Mouse (Mus musculus) neural tube, embryonic 13.5 days (tissue): Measurements from ENCODE around the gene Rnf167. TPM values are rescaled to one million over a fixed set of nuclear protein-coding genes. Genes with fewer than 3 reads are reported as not detected.

Source experiments
- ATAC-seq: fragments of 200-750 bp; cut with Nextera tagmentation; 2 replicates; pipeline ENCODE4 v1.8.0; 2017; ENCODE audit warnings: low read depth, mild to moderate bottlenecking, moderate TSS enrichment, moderate library complexity
- H3K27ac ChIP-seq: fragments of 300-500 bp; sonication (generic); replicated peaks from 2 replicates; pipeline ENCODE4 v1.5.1; 2015; ENCODE audit warnings: moderate library complexity, mild to moderate bottlenecking, inconsistent platforms
- H3K27me3 ChIP-seq: fragments of 300-500 bp; sonication (generic); 2 replicates; pipeline ENCODE4 v1.6.1; 2015; ENCODE audit warnings: mild to moderate bottlenecking, inconsistent platforms
- H3K36me3 ChIP-seq: fragments of 300-500 bp; sonication (generic); 2 replicates; pipeline ENCODE4 v1.6.1; 2015; ENCODE audit warnings: mild to moderate bottlenecking, inconsistent platforms
- H3K4me1 ChIP-seq: fragments of 300-500 bp; sonication (generic); replicated peaks from 2 replicates; pipeline ENCODE4 v1.6.1; 2015; ENCODE audit warnings: inconsistent platforms
- H3K4me2 ChIP-seq: fragments of 300-500 bp; sonication (generic); 2 replicates; pipeline ENCODE4 v1.6.1; 2015; ENCODE audit warnings: inconsistent platforms, mild to moderate bottlenecking, moderate library complexity
- H3K4me3 ChIP-seq: fragments of 300-500 bp; sonication (generic); 2 replicates; pipeline ENCODE4 v1.5.1; 2015; ENCODE audit warnings: mild to moderate bottlenecking, inconsistent platforms
- H3K9ac ChIP-seq: fragments of 300-500 bp; sonication (generic); 2 replicates; pipeline ENCODE4 v1.6.1; 2015; ENCODE audit warnings: moderate library complexity, mild to moderate bottlenecking, inconsistent platforms
- H3K9me3 ChIP-seq: fragments of 300-500 bp; sonication (generic); 2 replicates; pipeline ENCODE4 v1.6.1; 2016; ENCODE audit warnings: inconsistent platforms
- WGBS: fragments of 180-500 bp; shearing (Covaris S2); methylation state at CpG from one replicate; pipeline ENCODE4 v1.1.7; 2015; 5-methylcytosine and 5-hydroxymethylcytosine counted together
- polyA plus RNA-seq: library from polyadenylated mRNA; unstranded; fragments of >200 nt; fragmentation: Nextera tagmentation; extraction: Ambion mirVana; gene quantifications from 2 replicates; pipeline ENCODE4 v1.2.1, GENCODE M21; 2015

Rnf167 gene
- polyA plus RNA-seq, 1 experiment from 2014 or later: 106 TPM

- Histone ChIP-seq H3K4me2 (no peak overlapping the region), H3K36me3 (peaks cover 26% of the 10 kb centered on the region), H3K9ac (no peak overlapping the region), H3K9me3 (no peaks in the 10 kb centered on the region), H3K27ac (no peak overlapping the region), H3K27me3 (no peaks in the 10 kb centered on the region), H3K4me3 (no peak overlapping the region), H3K4me1 (peaks cover under 1% of the 10 kb centered on the region; the same call in 1 of the 2 replicates)
- no peak for ATAC-seq
- 89% methylated on average over 8 of the region's 8 CpGs for WGBS
These were observed 7.1 kb upstream of the Rnf167 start for GRCm38 (mm10) chr11:70639976-70640375.

GRCm38 (mm10) chr11:70641241-70641640, 5.8 kb upstream of the Rnf167 start:
- ATAC-seq: no peak
- no peak overlapping the region for H3K9ac ChIP-seq
- peaks cover 34% of the 10 kb centered on the region for H3K36me3 ChIP-seq
- peaks cover 13% of the 10 kb centered on the region for H3K4me1 ChIP-seq
- H3K27me3 ChIP-seq: no peaks in the 10 kb centered on the region
- H3K9me3 ChIP-seq: no peaks in the 10 kb centered on the region
- WGBS: 85% methylated on average over 7 of the region's 7 CpGs
- no peak overlapping the region for H3K4me2 ChIP-seq
- H3K27ac ChIP-seq: no peak overlapping the region
- H3K4me3 ChIP-seq: no peak overlapping the region

GRCm38 (mm10) chr11:70643051-70643450, 4.0 kb upstream of the Rnf167 start:
- H3K4me1 ChIP-seq: peaks cover 21% of the 10 kb centered on the region
- H3K27me3 ChIP-seq: no peaks in the 10 kb centered on the region
- 90% methylated on average over 6 of the region's 6 CpGs for WGBS
- no peak overlapping the region for H3K9ac ChIP-seq
- H3K9me3 ChIP-seq: no peaks in the 10 kb centered on the region
- H3K4me2 ChIP-seq: no peak overlapping the region
- H3K27ac ChIP-seq: no peak overlapping the region
- H3K36me3 ChIP-seq: peaks cover 34% of the 10 kb centered on the region
- no peak for ATAC-seq
- no peak overlapping the region for H3K4me3 ChIP-seq

GRCm38 (mm10) chr11:70644564-70645103, 2.4 kb upstream of the Rnf167 start:
- ATAC-seq: no peak
- WGBS: 98% methylated on average over 8 of the region's 8 CpGs
- Histone ChIP-seq H3K9me3 (no peaks in the 10 kb centered on the region), H3K4me1 (peaks cover 34% of the 10 kb centered on the region), H3K36me3 (peaks cover 43% of the 10 kb centered on the region), H3K9ac (0 out of 2 replicates have a peak overlapping the region, but pooled peaks have one; percentile 13), H3K27ac (no peak overlapping the region), H3K4me3 (no peak overlapping the region), H3K27me3 (no peaks in the 10 kb centered on the region), H3K4me2 (no peak overlapping the region)

GRCm38 (mm10) chr11:70645461-70646258, 1.4 kb upstream of the Rnf167 start:
- ATAC-seq: no peak
- Histone ChIP-seq H3K9ac (peak overlapping the region; percentile 90), H3K4me1 (peaks cover 37% of the 10 kb centered on the region), H3K27me3 (no peaks in the 10 kb centered on the region), H3K4me2 (peak overlapping the region; percentile 100), H3K27ac (peak overlapping the region; percentile 91; the same call in 1 of the 2 replicates), H3K9me3 (no peaks in the 10 kb centered on the region), H3K36me3 (peaks cover 53% of the 10 kb centered on the region), H3K4me3 (peak overlapping the region; percentile 87)
- WGBS: 94% methylated on average over 12 of the region's 12 CpGs

GRCm38 (mm10) chr11:70646259-70646555, 828 bp upstream of the Rnf167 start:
- H3K27me3 ChIP-seq: no peaks in the 10 kb centered on the region
- peak overlapping the region; percentile 90 for H3K9ac ChIP-seq
- peak overlapping the region; percentile 100 for H3K4me2 ChIP-seq
- H3K4me1 ChIP-seq: peaks cover 42% of the 10 kb centered on the region
- WGBS: 16% methylated on average over 3 of the region's 3 CpGs
- ATAC-seq: no peak
- peaks cover 59% of the 10 kb centered on the region for H3K36me3 ChIP-seq
- H3K27ac ChIP-seq: peak overlapping the region; percentile 91
- H3K4me3 ChIP-seq: peak overlapping the region; percentile 87
- H3K9me3 ChIP-seq: no peaks in the 10 kb centered on the region

GRCm38 (mm10) chr11:70647716-70648420, 833 bp downstream of the Rnf167 start:
- Histone ChIP-seq H3K9ac (peak overlapping the region; percentile 93), H3K9me3 (no peaks in the 10 kb centered on the region), H3K4me2 (peak overlapping the region; percentile 100), H3K27ac (peak overlapping the region; percentile 94), H3K27me3 (no peaks in the 10 kb centered on the region), H3K4me3 (peak overlapping the region; percentile 87), H3K36me3 (peaks cover 71% of the 10 kb centered on the region), H3K4me1 (peaks cover 59% of the 10 kb centered on the region)
- WGBS: 4% methylated on average over 28 of the region's 28 CpGs
- peak; percentile 19 for ATAC-seq

GRCm38 (mm10) chr11:70648512-70648911, 1.5 kb downstream of the Rnf167 start:
- WGBS: 90% methylated on average over 4 of the region's 4 CpGs
- H3K4me2 ChIP-seq: peak overlapping the region; percentile 100
- H3K36me3 ChIP-seq: peaks cover 64% of the 10 kb centered on the region
- no peak for ATAC-seq
- peak overlapping the region; percentile 93 for H3K9ac ChIP-seq
- no peaks in the 10 kb centered on the region for H3K27me3 ChIP-seq
- peak overlapping the region; percentile 87 for H3K4me3 ChIP-seq
- no peak overlapping the region for H3K27ac ChIP-seq
- H3K9me3 ChIP-seq: no peaks in the 10 kb centered on the region
- peaks cover 65% of the 10 kb centered on the region for H3K4me1 ChIP-seq

GRCm38 (mm10) chr11:70649185-70649734, 2.2 kb downstream of the Rnf167 start:
- Histone ChIP-seq H3K27me3 (no peaks in the 10 kb centered on the region), H3K27ac (no peak overlapping the region), H3K9me3 (no peaks in the 10 kb centered on the region), H3K36me3 (peaks cover 57% of the 10 kb centered on the region), H3K4me1 (peaks cover 66% of the 10 kb centered on the region), H3K4me3 (peak overlapping the region; percentile 87; the same call in 1 of the 2 replicates), H3K9ac (no peak overlapping the region), H3K4me2 (no peak overlapping the region; the same call in 1 of the 2 replicates)
- no peak for ATAC-seq
- 78% methylated on average over 8 of the region's 8 CpGs for WGBS

- H3K9ac ChIP-seq: no peak overlapping the region
- H3K4me3 ChIP-seq: 0 out of 2 replicates have a peak overlapping the region, but pooled peaks have one; percentile 1
- H3K4me2 ChIP-seq: 0 out of 2 replicates have a peak overlapping the region, but pooled peaks have one; percentile 1
- H3K4me1 ChIP-seq: peaks cover 64% of the 10 kb centered on the region
- no peak overlapping the region for H3K27ac ChIP-seq
- ATAC-seq: no peak
- 78% methylated on average over 12 of the region's 12 CpGs for WGBS
- no peaks in the 10 kb centered on the region for H3K9me3 ChIP-seq
- H3K27me3 ChIP-seq: no peaks in the 10 kb centered on the region
- peaks cover 44% of the 10 kb centered on the region for H3K36me3 ChIP-seq
These were observed 3.5 kb downstream of the Rnf167 start for GRCm38 (mm10) chr11:70650322-70651175.

- peaks cover 64% of the 10 kb centered on the region for H3K4me1 ChIP-seq
- H3K27me3 ChIP-seq: no peaks in the 10 kb centered on the region
- peaks cover 42% of the 10 kb centered on the region for H3K36me3 ChIP-seq
- H3K4me3 ChIP-seq: no peak overlapping the region
- H3K9ac ChIP-seq: no peak overlapping the region
- WGBS: 84% methylated on average over 2 of the region's 2 CpGs
- no peak for ATAC-seq
- H3K9me3 ChIP-seq: no peaks in the 10 kb centered on the region
- no peak overlapping the region for H3K4me2 ChIP-seq
- no peak overlapping the region for H3K27ac ChIP-seq
These were observed 4.4 kb downstream of the Rnf167 start for GRCm38 (mm10) chr11:70651391-70651790.
